Mouse (Mus musculus): Measurements from ENCODE around the gene Use1. TPM values are rescaled to one million over a fixed set of nuclear protein-coding genes. Genes with fewer than 3 reads are reported as not detected.

The Use1 gene
- polyA plus RNA-seq, 1 experiment from 2014 or later, result 113 TPM

DNA sequence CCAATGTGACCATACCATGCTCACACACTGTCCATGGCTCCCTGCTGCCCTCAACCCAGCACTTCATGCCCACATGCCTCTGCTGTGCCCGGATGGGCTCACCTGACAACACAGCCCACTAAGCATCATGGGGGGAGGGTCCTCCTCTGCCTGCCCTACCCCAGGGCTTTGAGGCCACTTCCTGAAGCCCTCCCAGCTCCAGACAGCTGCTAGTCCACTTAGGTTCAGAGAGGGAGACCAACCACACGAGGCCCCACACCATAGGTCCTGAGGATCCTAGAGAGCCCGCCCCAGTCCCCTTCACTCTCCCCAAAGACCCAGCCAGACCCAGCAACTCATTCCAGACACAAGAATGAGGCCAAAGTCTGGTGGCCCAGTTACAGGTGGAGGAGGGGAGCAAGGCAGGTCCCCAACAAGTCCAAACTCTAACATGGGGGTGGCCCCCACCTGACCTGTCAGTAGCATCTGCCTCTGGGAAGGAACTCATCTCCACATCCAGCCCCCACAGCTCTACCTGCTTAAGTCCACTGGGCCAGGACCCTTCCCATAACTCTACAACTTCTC is 12.9 kb downstream of the Use1 start:
- no peak overlapping the region for H3K27ac ChIP-seq (replicated peaks)
- ATAC-seq (ENCODE audit: low FRiP score, low read depth), result no peak
- peak overlapping the region; percentile 74 for H3K9ac ChIP-seq
- 35% methylated on average over 3 of the region's 3 CpGs for whole genome bisulfite sequencing
- 0 out of 2 replicates have a peak, but pooled peaks cover 4% of the 10 kb centered on the region for H3K36me3 ChIP-seq
- peak overlapping the region; percentile 83 for H3K4me3 ChIP-seq
- no peaks in the 10 kb centered on the region for H3K9me3 ChIP-seq
- peaks cover 66% of the 10 kb centered on the region for H3K4me1 ChIP-seq (replicated peaks)
- peak overlapping the region; percentile 100 for H3K4me2 ChIP-seq
- no peaks in the 10 kb centered on the region for H3K27me3 ChIP-seq

DNA sequence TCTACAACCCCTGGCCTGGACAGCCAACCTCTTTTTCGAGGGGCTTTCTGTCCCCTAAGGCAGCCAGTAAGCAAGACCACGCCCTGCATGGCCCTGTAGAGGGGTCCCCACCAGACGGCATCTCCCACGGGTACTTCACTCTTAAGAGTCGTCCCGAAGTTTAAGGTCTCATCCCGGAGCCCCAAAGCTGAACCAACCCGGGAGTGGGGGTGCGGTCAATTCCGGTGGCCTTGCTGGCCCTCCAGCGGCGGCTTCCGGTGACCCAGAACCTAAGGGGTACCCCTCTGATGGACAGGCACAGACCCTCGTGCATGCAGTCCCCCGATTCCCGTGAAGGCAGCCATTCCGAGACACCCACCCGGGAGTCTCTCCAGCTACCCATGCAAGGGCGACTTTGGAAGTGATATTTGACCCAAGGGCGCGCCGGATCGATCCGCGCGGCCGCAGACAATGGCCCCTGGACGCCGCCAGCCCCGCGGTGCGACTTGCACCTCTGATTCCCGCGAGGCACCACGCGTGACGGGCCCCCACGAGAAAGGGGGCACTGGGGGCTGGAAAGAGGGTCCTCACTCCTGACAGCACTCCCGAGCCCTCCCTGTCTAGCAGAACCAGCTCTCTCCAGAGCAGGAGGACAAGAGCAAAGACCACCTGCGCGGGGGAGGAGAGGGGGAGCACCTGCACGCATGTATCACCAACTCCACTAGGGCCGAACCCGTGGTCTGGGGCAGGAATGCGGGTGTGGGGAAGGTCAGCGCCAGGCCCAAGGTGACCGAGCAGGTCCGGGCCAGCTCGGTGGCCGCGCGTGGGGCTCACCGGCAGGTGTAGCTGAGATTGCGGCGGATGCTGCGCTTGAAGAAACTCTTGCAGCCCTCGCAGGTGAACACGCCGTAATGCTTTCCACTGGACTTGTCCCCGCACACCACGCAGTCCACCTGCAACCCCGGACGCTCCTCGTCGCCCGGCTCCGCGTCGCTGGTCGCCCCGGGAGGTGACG is 13.8 kb downstream of the Use1 start:
- ATAC-seq (ENCODE audit: low FRiP score, low read depth), result no peak
- Histone ChIP-seq H3K27me3 (no peaks in the 10 kb centered on the region), H3K4me1 (replicated peaks) (peaks cover 58% of the 10 kb centered on the region), H3K9ac (peak overlapping the region; percentile 74), H3K27ac (replicated peaks) (peak overlapping the region; percentile 82; the same call in 1 of the 2 replicates), H3K36me3 (0 out of 2 replicates have a peak, but pooled peaks cover 4% of the 10 kb centered on the region), H3K4me2 (peak overlapping the region; percentile 100), H3K9me3 (no peaks in the 10 kb centered on the region), H3K4me3 (peak overlapping the region; percentile 83)
- WGBS, result 1% methylated on average over 72 of the region's 72 CpGs

- Histone ChIP-seq H3K27me3 (no peaks in the 10 kb centered on the region), H3K4me1 (replicated peaks) (peaks cover 48% of the 10 kb centered on the region), H3K4me2 (peak within 1 kb of the TSS; percentile 100), H3K36me3 (0 out of 2 replicates have a peak, but pooled peaks cover 4% of the 10 kb centered on the region), H3K27ac (replicated peaks) (peak within 1 kb of the TSS; percentile 82), H3K4me3 (peak within 1 kb of the TSS; percentile 83), H3K9ac (peak within 1 kb of the TSS; percentile 74), H3K9me3 (no peaks in the 10 kb centered on the region)
- WGBS, result under 1% methylated on average over 75 of the region's 89 CpGs
- peak; percentile 71 for ATAC-seq (ENCODE audit: low FRiP score, low read depth)
Observed at GRCm38 (mm10) chr8:71381421-71381970, 14.8 kb downstream of the Use1 start, which contains the start of gene Nr2f6. Gene Nr2f6 (minus strand): TSS chr8:71381960.

- Histone ChIP-seq H3K4me1 (replicated peaks) (peaks cover 42% of the 10 kb centered on the region), H3K4me2 (peak overlapping the region; percentile 100), H3K4me3 (peak overlapping the region; percentile 83), H3K9ac (peak overlapping the region; percentile 74), H3K27me3 (no peaks in the 10 kb centered on the region), H3K27ac (replicated peaks) (peak overlapping the region; percentile 82), H3K36me3 (0 out of 2 replicates have a peak, but pooled peaks cover 4% of the 10 kb centered on the region), H3K9me3 (no peaks in the 10 kb centered on the region)
- peak; percentile 88 for ATAC-seq (ENCODE audit: low FRiP score, low read depth)
- WGBS, result 2% methylated on average over 41 of the region's 80 CpGs
Observed at GRCm38 (mm10) chr8:71381971-71382961, 15.6 kb downstream of the Use1 start.

DNA sequence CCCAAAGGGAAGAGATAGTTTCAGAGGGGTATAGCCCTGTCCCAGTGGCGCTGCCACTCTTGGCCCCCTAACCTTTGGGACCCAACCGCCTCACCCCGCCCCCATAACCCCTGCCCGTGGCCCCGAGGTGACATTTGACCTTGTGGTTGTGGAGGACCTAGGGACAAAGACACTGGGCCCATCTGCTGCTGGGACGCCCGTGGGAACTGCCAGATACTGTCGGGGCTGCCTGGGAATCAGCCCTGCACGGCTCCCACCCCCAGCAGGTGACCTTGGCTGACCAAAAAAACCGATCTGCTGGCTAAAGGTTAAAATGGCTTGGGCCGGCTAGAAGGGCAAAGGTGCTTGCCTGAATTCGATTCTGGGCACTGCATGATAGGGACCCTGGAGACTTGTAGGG is 16.7 kb downstream of the Use1 start:
- no peak overlapping the region for H3K9ac ChIP-seq
- ATAC-seq (ENCODE audit: low FRiP score, low read depth), result no peak

DNA sequence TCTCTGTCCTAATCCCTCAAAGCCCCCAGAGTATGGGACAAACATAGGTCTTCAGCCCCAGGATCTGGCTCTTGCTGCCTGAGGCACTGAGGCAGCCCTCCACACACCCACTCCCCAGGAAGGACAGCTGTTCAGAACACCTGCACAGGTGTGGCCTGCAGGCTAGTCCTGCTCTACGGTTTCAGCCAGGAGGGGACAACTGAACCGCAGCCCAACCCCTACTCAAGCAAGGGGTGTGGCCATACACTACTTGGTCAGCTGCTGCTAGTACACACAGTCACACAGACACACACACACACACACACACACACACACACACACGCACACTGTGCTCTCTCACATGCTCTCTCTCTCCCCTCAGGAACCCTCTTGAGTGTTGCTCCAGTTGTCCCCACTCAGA is 17.2 kb downstream of the Use1 start:
- 55% methylated on average over 3 of the region's 3 CpGs for WGBS
- ATAC-seq (ENCODE audit: low FRiP score, low read depth), result no peak
- Histone ChIP-seq H3K9ac (no peak overlapping the region), H3K27me3 (no peaks in the 10 kb centered on the region), H3K4me3 (no peak overlapping the region), H3K9me3 (no peaks in the 10 kb centered on the region), H3K36me3 (no peaks in the 10 kb centered on the region), H3K27ac (replicated peaks) (no peak overlapping the region), H3K4me2 (no peak overlapping the region), H3K4me1 (replicated peaks) (peaks cover 34% of the 10 kb centered on the region)

More for the DNA sequence above, 16.7 kb downstream of the Use1 start:
- Histone ChIP-seq H3K36me3 (no peaks in the 10 kb centered on the region), H3K4me2 (no peak overlapping the region), H3K4me3 (no peak overlapping the region), H3K4me1 (replicated peaks) (peaks cover 38% of the 10 kb centered on the region), H3K27ac (replicated peaks) (no peak overlapping the region), H3K9me3 (no peaks in the 10 kb centered on the region), H3K27me3 (no peaks in the 10 kb centered on the region)
- 12% methylated on average over 12 of the region's 12 CpGs for WGBS

DNA sequence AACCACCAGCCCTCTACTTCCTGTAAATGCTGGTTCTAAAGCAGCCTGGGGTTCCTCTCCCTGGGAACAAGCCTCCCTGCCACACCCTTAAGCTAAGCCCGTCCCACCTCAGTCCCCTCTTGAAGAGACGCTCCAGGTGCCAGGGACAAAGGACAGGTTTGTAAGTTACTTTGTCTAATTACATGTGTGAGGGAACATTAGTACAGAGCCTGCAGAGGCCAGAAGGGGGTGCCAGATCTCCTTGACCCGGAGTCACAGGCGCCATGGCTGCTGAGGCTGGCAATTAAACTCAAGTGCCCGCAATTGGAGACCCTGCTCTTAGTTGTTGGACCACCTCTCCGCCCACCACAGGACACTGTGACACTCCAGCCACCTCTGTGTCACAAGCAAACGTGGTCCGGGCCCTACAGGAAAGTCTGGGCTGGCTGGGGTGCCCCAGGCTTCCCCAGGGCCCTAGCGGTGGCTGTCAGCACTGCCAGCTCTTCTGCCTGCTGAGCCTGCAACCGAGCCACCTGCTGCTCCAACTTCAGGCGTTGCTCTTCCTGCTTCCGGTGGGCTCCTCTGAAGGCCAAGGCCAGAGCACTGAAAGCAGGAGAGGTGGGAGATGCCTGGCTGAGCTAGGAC is 18.7 kb downstream of the Use1 start:
- WGBS, result 72% methylated on average over 12 of the region's 12 CpGs
- no peak overlapping the region for H3K27ac ChIP-seq (replicated peaks)
- ATAC-seq (ENCODE audit: low FRiP score, low read depth), result no peak

GRCm38 (mm10) chr8:71388267-71388666 is 21.6 kb downstream of the Use1 start:
- Histone ChIP-seq H3K4me1 (replicated peaks) (no peaks in the 10 kb centered on the region), H3K9ac (no peak overlapping the region), H3K4me3 (no peak overlapping the region), H3K36me3 (no peaks in the 10 kb centered on the region), H3K27ac (replicated peaks) (no peak overlapping the region), H3K27me3 (no peaks in the 10 kb centered on the region), H3K9me3 (no peaks in the 10 kb centered on the region), H3K4me2 (no peak overlapping the region)
- no peak for ATAC-seq (ENCODE audit: low FRiP score, low read depth)
- 85% methylated on average over 1 of the region's 1 CpGs for WGBS

More for the DNA sequence above, 18.7 kb downstream of the Use1 start:
- no peak overlapping the region for H3K4me3 ChIP-seq
- H3K9ac ChIP-seq, result no peak overlapping the region
- no peak overlapping the region for H3K4me2 ChIP-seq
- H3K36me3 ChIP-seq, result no peaks in the 10 kb centered on the region
- no peaks in the 10 kb centered on the region for H3K27me3 ChIP-seq
- H3K9me3 ChIP-seq, result no peaks in the 10 kb centered on the region
- H3K4me1 ChIP-seq (replicated peaks), result peaks cover 19% of the 10 kb centered on the region

DNA sequence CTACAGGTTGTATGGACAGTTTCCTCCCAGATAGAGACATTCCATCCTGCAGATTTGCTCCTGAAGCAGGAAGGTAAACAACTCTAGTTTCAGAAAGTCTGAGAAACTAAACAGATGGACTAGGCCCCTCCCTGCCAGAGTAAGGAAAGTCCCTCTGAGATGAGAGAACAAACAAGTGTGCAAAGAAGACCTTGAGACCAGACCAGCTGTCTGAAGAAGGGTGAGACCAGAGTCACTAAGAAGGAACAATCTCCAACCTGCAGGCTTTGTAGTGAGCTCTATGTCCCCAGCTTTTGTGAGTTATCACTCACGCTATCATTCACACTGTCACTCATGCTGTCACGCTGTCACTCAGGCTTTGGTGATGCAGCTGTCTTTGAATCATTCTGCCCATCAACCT is 25.0 kb downstream of the Use1 start:
- no peak overlapping the region for H3K4me3 ChIP-seq
- no peak overlapping the region for H3K4me2 ChIP-seq
- no peaks in the 10 kb centered on the region for H3K36me3 ChIP-seq
- H3K27me3 ChIP-seq, result no peaks in the 10 kb centered on the region
- no peak overlapping the region for H3K27ac ChIP-seq (replicated peaks)
- H3K9ac ChIP-seq, result no peak overlapping the region
- H3K9me3 ChIP-seq, result no peaks in the 10 kb centered on the region
- ATAC-seq (ENCODE audit: low FRiP score, low read depth), result no peak
- 91% methylated on average over 2 of the region's 2 CpGs for WGBS
- peaks cover 4% of the 10 kb centered on the region; the same call in 1 of the 2 replicates for H3K4me1 ChIP-seq (replicated peaks)

GRCm38 (mm10) chr8:71392391-71392790 is 25.7 kb downstream of the Use1 start:
- Histone ChIP-seq H3K4me1 (replicated peaks) (peaks cover 8% of the 10 kb centered on the region), H3K4me3 (no peak overlapping the region), H3K4me2 (no peak overlapping the region), H3K27ac (replicated peaks) (no peak overlapping the region), H3K36me3 (no peaks in the 10 kb centered on the region), H3K9me3 (no peaks in the 10 kb centered on the region), H3K27me3 (no peaks in the 10 kb centered on the region), H3K9ac (no peak overlapping the region)
- 80% methylated on average over 5 of the region's 5 CpGs for WGBS
- ATAC-seq (ENCODE audit: low FRiP score, low read depth), result no peak

GRCm38 (mm10) chr8:71392871-71393270 is 26.2 kb downstream of the Use1 start:
- Histone ChIP-seq H3K4me3 (no peak overlapping the region), H3K4me1 (replicated peaks) (peaks cover 13% of the 10 kb centered on the region), H3K27me3 (no peaks in the 10 kb centered on the region), H3K36me3 (no peaks in the 10 kb centered on the region), H3K4me2 (no peak overlapping the region), H3K9me3 (no peaks in the 10 kb centered on the region), H3K27ac (replicated peaks) (no peak overlapping the region), H3K9ac (no peak overlapping the region)
- no peak for ATAC-seq (ENCODE audit: low FRiP score, low read depth)
- WGBS, result 17% methylated on average over 3 of the region's 3 CpGs
